Mouse (Mus musculus) heart, embryonic 16.5 days (tissue): ENCODE measurements around the gene Lamp1. TPM values are rescaled to one million over a fixed set of nuclear protein-coding genes. Genes with fewer than 3 reads are reported as not detected.

ENCODE experiments used
- ATAC-seq: fragments of 200-750 bp; cut with Nextera tagmentation; replicated peaks from 2 replicates; pipeline ENCODE4 v1.8.0; 2017; ENCODE audit warnings: moderate number of reproducible peaks; ENCODE audit not compliant: insufficient read depth, low FRiP score; ENCODE audit errors: extremely low read depth
- H3K27ac ChIP-seq: fragments of 300-500 bp; sonication (generic); 2 replicates; pipeline ENCODE4 v1.5.1; 2014; ENCODE audit warnings: mild to moderate bottlenecking, low read length, control low read depth, moderate library complexity
- H3K27me3 ChIP-seq: fragments of 300-500 bp; sonication (generic); 2 replicates; pipeline ENCODE4 v1.6.1; 2014; ENCODE audit warnings: low read length, mixed read lengths; ENCODE audit not compliant: control insufficient read depth, insufficient read depth
- H3K36me3 ChIP-seq: fragments of 300-500 bp; sonication (generic); 2 replicates; pipeline ENCODE4 v1.6.1; 2014; ENCODE audit not compliant: control insufficient read depth, insufficient read depth
- H3K4me1 ChIP-seq: fragments of 300-500 bp; sonication (generic); 2 replicates; pipeline ENCODE4 v1.6.1; 2014; ENCODE audit warnings: low read length, mixed read lengths; ENCODE audit not compliant: control insufficient read depth, insufficient read depth
- H3K4me2 ChIP-seq: fragments of 300-500 bp; sonication (generic); 2 replicates; pipeline ENCODE4 v1.6.1; 2014; ENCODE audit warnings: low read depth, mild to moderate bottlenecking, control low read depth, low read length
- H3K4me3 ChIP-seq: fragments of 300-500 bp; sonication (generic); 2 replicates; pipeline ENCODE4 v1.5.1; 2014; ENCODE audit warnings: mild to moderate bottlenecking, control low read depth, low read length
- H3K9ac ChIP-seq: fragments of 300-500 bp; sonication (generic); 2 replicates; pipeline ENCODE4 v1.6.1; 2014; ENCODE audit warnings: low read length, control low read depth
- H3K9me3 ChIP-seq: fragments of 300-500 bp; sonication (generic); replicated peaks from 2 replicates; pipeline ENCODE4 v1.6.1; 2016; ENCODE audit warnings: low read length; ENCODE audit not compliant: control insufficient read depth
- WGBS: fragments of 180-500 bp; shearing (Covaris S2); extraction: QIAGEN DNeasy Blood & Tissue Kit; methylation state at CpG from one replicate; pipeline ENCODE4 v1.1.7; 2014; 5-methylcytosine and 5-hydroxymethylcytosine counted together
- polyA plus RNA-seq: library from polyadenylated mRNA; unstranded; fragments of >200 nt; fragmentation: Nextera tagmentation; extraction: Ambion mirVana; gene quantifications from 2 replicates; pipeline ENCODE4 v1.2.1, GENCODE M21; 2015

Lamp1 gene
- polyA plus RNA-seq, result 317 and 318 TPM in 2 replicates

- WGBS, result 1% methylated on average over 50 of the region's 50 CpGs
- peak within 1 kb of the TSS; percentile 84 for H3K4me2 ChIP-seq
- no peaks in the 10 kb centered on the region for H3K9me3 ChIP-seq
- ATAC-seq, result peak; percentile 94
- no peaks in the 10 kb centered on the region for H3K27me3 ChIP-seq
- H3K27ac ChIP-seq, result peak within 1 kb of the TSS; percentile 89
- H3K9ac ChIP-seq, result peak within 1 kb of the TSS; percentile 97
- H3K36me3 ChIP-seq, result peaks cover 3% of the 10 kb centered on the region; the same call in 1 of the 2 replicates
- peak within 1 kb of the TSS; percentile 95 for H3K4me3 ChIP-seq
- H3K4me1 ChIP-seq, result peaks cover 23% of the 10 kb centered on the region
Measured at GRCm38 (mm10) chr8:13158718-13159376, at the start of gene Lamp1. TSS of gene Lamp1 (plus strand) at chr8:13159161.

GRCm38 (mm10) chr8:13109416-13109960 is 49.5 kb upstream of the Lamp1 start:
- WGBS, result 43% methylated on average over 1 of the region's 1 CpGs
- no peak overlapping the region for H3K4me2 ChIP-seq
- H3K27ac ChIP-seq, result no peak overlapping the region
- ATAC-seq, result no peak
- H3K9me3 ChIP-seq, result no peaks in the 10 kb centered on the region
- 0 out of 2 replicates have a peak, but pooled peaks cover 8% of the 10 kb centered on the region for H3K36me3 ChIP-seq
- peaks cover 35% of the 10 kb centered on the region for H3K4me1 ChIP-seq
- no peak overlapping the region for H3K9ac ChIP-seq
- no peaks in the 10 kb centered on the region for H3K27me3 ChIP-seq
- no peak overlapping the region for H3K4me3 ChIP-seq

- H3K9ac ChIP-seq, result no peak overlapping the region
- no peak for ATAC-seq
- H3K4me1 ChIP-seq, result peaks cover 29% of the 10 kb centered on the region
- no peaks in the 10 kb centered on the region for H3K27me3 ChIP-seq
- H3K9me3 ChIP-seq, result no peaks in the 10 kb centered on the region
- no peak overlapping the region for H3K4me2 ChIP-seq
- H3K4me3 ChIP-seq, result no peak overlapping the region
- 0 out of 2 replicates have a peak, but pooled peaks cover 10% of the 10 kb centered on the region for H3K36me3 ChIP-seq
- no peak overlapping the region for H3K27ac ChIP-seq
- 64% methylated on average over 11 of the region's 11 CpGs for WGBS
Measured at GRCm38 (mm10) chr8:13111917-13112316, 47.0 kb upstream of the Lamp1 start.

GRCm38 (mm10) chr8:13113232-13113631 is 45.7 kb upstream of the Lamp1 start:
- H3K4me1 ChIP-seq, result peaks cover 18% of the 10 kb centered on the region
- no peak for ATAC-seq
- no peak overlapping the region for H3K27ac ChIP-seq
- WGBS, result 86% methylated on average over 4 of the region's 4 CpGs
- H3K9ac ChIP-seq, result no peak overlapping the region
- H3K9me3 ChIP-seq, result no peaks in the 10 kb centered on the region
- no peaks in the 10 kb centered on the region for H3K27me3 ChIP-seq
- no peak overlapping the region for H3K4me3 ChIP-seq
- H3K36me3 ChIP-seq, result 0 out of 2 replicates have a peak, but pooled peaks cover 11% of the 10 kb centered on the region
- no peak overlapping the region for H3K4me2 ChIP-seq

GRCm38 (mm10) chr8:13117096-13117495 is 41.9 kb upstream of the Lamp1 start:
- Histone ChIP-seq H3K27me3 (no peaks in the 10 kb centered on the region), H3K4me1 (peaks cover 12% of the 10 kb centered on the region), H3K4me2 (no peak overlapping the region), H3K27ac (no peak overlapping the region), H3K9ac (no peak overlapping the region), H3K36me3 (peaks cover 17% of the 10 kb centered on the region), H3K9me3 (no peaks in the 10 kb centered on the region), H3K4me3 (no peak overlapping the region)
- WGBS, result 95% methylated on average over 2 of the region's 2 CpGs
- ATAC-seq, result no peak

- Histone ChIP-seq H3K9ac (no peak overlapping the region), H3K36me3 (peaks cover 19% of the 10 kb centered on the region), H3K4me2 (no peak overlapping the region), H3K27me3 (no peaks in the 10 kb centered on the region), H3K4me1 (peaks cover 26% of the 10 kb centered on the region), H3K27ac (no peak overlapping the region), H3K9me3 (no peaks in the 10 kb centered on the region), H3K4me3 (no peak overlapping the region)
- WGBS, result 75% methylated on average over 3 of the region's 3 CpGs
- no peak for ATAC-seq
Measured at GRCm38 (mm10) chr8:13118516-13118915, 40.4 kb upstream of the Lamp1 start.

GRCm38 (mm10) chr8:13120882-13121665 is 37.9 kb upstream of the Lamp1 start:
- no peak overlapping the region for H3K4me2 ChIP-seq
- H3K9ac ChIP-seq, result no peak overlapping the region
- H3K36me3 ChIP-seq, result peaks cover 32% of the 10 kb centered on the region
- H3K27me3 ChIP-seq, result no peaks in the 10 kb centered on the region
- H3K9me3 ChIP-seq, result no peaks in the 10 kb centered on the region
- WGBS, result 58% methylated on average over 7 of the region's 7 CpGs
- peak; percentile 59; the same call in 1 of the 2 replicates for ATAC-seq
- H3K4me3 ChIP-seq, result no peak overlapping the region
- H3K4me1 ChIP-seq, result peaks cover 26% of the 10 kb centered on the region
- H3K27ac ChIP-seq, result peak overlapping the region; percentile 23

- no peak overlapping the region for H3K4me3 ChIP-seq
- peaks cover 45% of the 10 kb centered on the region for H3K36me3 ChIP-seq
- peaks cover 26% of the 10 kb centered on the region for H3K4me1 ChIP-seq
- WGBS, result 62% methylated on average over 7 of the region's 7 CpGs
- H3K9me3 ChIP-seq, result no peaks in the 10 kb centered on the region
- no peak overlapping the region for H3K4me2 ChIP-seq
- no peak for ATAC-seq
- H3K9ac ChIP-seq, result no peak overlapping the region
- no peak overlapping the region for H3K27ac ChIP-seq
- no peaks in the 10 kb centered on the region for H3K27me3 ChIP-seq
Measured at GRCm38 (mm10) chr8:13122887-13123421, 36.0 kb upstream of the Lamp1 start.
